Mouse (Mus musculus) spleen, adult 18-20 months (tissue): ENCODE data around the gene Pld4.

Experiments
- DNase-seq, 2 experiments: peaks; one replicate each; pipeline ENCODE4 v3.0.0; 2022; ENCODE audit warnings: mixed read lengths in 2 of 2

Gene Pld4

DNA sequence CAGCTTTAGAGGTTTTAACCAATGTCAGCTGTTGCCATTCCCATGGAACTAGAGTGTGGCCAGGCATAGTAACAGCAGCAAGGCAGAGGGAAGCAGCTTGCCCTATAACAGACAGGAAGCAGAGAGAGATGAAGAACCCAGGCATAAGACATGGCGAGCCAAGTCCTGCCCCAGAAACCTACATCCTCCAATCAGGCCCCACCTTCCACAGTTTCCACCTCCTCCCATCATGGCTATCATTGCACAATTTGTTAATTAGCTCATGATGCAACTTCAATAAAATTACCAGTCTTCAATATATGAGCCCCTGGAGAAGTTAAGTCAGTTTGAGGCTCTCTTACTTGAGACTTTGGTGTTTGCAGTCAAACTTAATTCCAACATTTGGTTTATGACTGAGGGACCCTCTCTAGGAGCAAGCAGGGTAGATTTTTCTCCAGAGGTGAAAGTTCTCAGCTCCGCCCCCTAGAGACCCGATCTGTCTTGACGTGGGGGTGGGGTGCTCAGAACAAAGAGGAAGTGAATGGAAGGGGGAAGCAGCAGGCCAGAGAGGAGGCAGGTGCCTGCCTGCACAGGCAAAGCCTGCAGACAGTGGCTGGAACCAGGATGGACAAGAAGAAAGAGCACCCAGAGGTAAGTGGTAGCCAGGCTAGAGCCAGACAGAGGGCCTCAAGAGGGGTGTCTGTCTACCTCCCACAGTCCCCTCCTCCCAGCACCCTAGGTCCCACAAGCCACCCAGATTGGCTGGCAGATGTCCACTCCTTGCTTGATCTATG, at the start of gene Pld4:
TSS of gene Pld4 (plus strand) at position 502 of the 773 bp plus-strand sequence.
- DNase-seq: peak; percentile 63 to 70

DNA sequence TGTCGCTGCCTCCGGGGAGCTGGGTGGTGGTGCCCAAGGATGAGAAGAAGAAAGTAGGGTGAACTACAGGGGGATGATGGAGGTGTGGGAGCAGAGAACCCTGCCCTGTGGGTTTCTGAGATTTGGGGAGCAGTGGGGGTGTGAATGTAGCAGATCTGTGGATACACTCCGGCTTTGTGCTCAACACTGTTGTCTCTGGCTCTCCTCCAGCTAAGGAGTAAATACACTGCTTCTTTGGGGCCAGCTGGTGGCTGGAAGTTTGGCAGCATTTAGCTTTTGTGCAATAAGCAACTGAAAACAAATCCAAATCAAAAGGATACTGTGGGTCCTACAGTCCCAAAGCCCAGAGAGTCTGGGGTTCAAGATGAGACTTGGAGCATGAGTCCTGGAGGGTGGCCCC, 46.5 kb upstream of the Pld4 start:
- DNase-seq: no peak

DNA sequence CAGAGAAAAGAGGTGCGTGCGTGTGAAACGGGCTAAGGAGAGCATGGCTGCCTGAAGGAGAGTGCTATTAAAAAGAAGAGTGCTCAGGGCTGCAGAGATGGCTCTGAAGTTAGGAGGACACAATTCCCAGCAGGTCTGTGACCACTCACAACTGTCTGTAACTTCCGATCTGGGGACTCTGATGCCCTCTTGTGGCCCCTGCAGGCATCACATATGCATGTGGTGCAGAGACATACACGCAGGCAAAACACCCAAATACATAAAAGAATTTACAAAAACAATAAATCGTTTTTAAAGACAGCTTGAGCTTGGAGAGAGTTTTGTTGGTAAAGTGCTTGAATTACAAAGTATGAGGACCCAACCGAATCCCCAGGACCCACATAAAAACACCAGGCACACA, 43.3 kb upstream of the Pld4 start:
- DNase-seq: peak in 1 of 2 experiments; percentile 62

DNA sequence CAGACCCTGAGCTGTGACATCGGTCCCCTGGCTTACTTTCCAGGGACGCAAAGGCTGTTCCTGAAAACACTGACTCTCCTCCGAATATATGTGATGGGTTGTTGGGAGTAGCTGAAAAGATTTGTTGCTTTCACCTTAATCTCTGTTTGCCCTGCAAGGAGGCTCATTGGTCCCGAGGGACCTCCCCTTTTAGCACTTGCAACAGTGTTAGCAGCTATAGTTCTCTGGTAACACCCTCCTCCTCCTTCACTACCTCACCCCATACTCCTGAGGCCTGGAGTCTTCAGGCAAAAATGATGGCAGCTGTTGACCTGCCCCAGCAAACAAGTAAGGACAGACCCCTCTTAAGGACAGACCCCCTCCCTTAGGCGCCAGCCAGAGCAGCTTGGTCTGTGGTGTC, 41.5 kb upstream of the Pld4 start:
- no peak for DNase-seq

DNA sequence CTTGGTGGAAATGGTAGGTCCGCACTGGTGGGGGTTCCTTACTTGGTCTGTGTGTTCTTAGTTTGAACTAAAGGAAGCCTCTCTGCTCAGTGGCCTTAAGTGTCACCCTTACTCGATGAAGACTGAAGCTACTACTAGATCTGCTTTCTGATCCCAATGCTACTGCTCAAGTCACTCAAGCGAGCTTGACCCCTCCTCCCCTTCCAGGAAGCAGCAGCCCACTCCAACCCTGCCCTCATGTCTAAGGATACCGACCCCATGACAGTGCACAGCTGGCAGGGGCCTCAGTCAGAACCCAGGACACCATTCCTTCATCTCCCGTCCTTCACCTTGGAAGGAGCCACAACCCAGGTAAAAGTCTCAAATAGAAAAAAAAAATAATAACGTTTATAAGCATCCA, 40.2 kb upstream of the Pld4 start, which contains the start of gene Cep170b:
TSS of gene Cep170b (plus strand) at position 240 of the 400 bp plus-strand sequence.
- DNase-seq: no peak

DNA sequence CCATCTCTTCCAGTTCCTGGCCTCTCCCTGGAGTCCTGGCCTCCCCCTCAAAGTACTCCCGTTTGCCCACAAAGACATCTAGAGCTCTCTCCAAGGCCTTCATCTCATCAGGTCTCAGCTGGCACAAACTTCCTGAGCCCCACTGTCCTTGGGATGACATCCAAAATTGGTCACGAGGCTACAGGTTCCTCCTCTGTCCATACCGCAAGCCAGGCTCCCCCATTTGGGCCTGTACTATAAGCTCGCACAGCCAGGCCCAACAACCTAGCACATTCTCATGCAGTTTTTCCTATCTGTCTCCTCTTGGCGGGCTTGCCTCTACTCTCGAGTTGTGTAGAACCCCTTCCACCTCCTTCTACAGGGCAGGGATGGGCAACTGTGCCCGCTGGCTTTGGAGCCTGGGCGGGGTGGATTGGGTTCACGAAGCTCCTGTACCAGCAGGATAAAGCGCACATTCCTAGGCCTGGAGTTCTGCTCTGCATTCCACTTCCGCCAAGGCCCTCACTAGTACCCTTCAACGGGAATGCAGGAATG, 39.5 kb upstream of the Pld4 start:
- no peak for DNase-seq

DNA sequence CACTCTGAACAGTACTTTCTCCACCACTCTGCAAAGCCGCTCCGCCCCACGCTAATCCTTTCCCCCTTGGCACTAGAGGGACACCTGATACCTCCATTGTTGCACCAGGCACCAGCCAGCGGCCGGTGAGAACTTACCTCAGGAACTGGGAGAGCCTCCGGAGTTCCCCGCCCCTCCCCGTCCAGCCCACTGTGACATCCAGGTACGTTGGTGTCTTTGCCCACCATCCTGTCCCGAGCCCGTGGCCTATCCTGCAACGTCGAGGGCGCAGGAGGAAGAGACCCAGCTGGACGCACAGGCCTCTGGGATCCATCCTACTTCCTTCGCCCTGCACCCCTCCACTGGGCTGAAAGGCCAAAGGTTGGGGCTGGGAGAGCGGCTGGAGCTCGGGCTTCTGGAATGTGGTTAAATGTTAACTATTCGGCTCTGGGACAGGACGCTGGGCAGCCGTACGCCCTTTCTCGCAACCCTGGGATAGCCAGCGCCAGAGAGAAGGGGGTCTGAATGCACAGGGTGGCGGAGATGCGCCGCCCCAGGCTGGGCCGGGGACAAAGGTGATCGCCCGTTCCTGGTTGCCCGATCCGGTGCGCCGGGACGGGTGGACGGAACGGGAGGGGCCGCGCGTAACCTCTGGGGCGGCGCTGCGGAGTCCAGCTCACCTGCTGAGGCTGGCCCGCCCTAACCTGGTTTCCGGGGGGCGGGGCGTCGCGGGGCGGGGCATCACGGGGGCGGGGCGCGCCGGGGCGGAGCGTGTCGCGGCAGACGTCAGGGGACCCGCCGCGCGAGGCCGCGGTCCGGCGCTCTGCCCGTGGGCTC, 38.8 kb upstream of the Pld4 start:
- peak; percentile 46 to 60 for DNase-seq

DNA sequence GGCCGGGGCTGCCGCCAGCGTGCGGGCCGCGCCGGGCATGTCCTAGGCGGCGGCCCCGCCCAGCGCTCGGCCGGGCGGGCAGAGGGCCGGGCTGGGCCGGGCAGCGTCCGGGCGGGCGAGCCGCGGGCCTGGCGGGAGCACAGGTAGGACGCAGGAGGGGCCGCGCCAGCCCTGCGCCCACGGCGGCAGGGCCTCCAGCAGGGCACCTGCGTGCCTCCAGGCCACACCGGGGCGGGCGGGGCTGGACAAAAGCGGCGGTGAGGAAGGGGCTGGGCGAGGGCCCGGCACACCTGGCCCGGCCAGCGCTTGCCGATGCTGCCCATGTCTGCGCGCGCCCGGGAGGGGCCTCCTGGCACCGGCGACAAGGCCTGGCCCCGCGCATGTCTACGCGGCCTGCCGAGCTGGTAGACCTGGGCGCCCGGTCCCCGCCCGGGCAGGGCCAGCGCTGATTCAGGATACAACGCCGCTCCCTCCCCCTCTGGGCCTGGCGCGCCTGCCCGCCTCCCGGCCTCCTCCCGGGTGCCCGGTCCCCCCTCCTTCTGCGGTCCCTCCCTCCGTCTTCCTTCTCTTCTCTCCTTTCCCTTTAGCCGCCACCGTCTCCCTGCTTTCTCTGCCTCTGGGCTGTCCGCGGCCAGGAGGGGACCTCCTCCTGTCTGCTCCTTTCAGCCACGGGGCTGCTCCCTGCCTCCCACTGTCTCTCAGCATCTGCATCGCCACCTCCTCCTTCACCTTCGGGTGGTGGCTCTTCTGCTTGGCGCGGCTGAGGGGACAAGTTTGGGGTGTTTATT, 38.0 kb upstream of the Pld4 start:
- peak in 1 of 2 experiments; percentile 35 for DNase-seq

DNA sequence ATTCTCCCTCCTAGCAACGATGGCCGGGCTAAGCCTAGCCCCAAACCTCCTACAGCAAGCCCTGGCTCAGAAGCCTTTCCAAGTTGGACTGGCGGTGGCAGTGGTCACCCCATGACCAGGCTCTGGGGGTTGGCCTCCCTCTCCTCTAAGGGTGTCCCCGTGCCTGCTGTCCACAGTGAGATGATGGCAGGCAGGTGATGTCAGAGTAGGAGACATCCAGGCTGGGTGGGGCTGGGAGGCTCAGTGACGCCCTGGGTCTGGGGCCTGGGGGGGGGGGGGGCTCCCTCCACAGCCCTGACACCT, 37.5 kb upstream of the Pld4 start:
- DNase-seq: no peak

DNA sequence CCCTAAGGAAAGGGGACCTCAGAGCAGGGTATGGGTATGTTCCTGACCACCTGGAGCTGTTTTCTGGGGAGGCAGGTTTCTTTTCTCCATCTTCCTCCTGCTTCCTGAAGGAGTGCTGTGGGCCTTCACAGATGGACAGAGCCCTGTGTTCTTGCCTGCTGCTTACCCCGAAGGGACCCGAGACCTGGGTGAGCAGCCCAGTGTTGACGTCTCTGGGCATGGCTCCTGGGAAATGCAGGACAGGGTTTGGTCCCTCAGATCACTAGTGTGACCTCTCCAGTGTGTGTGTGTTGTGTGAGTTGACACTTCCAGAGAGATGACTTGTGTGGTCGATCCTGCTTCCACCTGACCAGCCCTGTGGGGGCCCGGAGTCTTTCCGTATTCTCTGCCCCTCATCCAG, 37.0 kb upstream of the Pld4 start:
- no peak for DNase-seq

DNA sequence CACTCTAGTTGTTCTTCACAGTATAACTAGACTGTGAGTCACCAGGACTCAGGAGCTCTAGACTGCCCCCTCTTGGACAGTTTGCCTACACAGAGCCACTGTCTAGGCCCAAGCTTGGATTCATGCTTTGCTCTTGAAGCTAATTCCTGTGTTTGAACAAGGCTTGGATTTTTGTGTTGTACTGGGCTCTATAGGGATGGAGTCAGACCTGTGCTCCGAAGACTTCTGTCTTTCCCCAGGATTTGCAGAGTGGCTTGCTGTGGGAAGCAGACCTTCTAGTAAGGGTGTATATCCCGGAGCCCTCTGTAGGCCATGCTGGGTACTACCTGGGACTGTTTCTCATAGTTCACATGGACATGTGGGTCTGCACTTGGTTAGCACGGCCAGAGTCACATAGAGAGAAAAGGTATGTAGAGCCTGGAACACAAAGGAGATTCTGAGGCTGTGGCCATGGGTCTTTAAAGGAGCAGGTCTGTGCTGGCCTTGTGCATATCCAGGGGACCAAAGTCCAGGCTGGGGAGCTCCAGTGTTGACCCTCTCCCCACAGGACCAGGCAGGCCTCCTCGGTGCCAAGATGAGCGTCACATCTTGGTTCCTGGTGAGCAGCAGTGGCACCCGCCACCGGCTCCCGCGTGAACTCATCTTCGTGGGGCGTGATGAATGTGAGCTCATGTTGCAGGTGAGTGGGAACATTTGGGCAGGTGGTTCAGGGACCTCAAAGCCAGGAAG, 36.2 kb upstream of the Pld4 start:
- peak; percentile 45 to 78 for DNase-seq

DNA sequence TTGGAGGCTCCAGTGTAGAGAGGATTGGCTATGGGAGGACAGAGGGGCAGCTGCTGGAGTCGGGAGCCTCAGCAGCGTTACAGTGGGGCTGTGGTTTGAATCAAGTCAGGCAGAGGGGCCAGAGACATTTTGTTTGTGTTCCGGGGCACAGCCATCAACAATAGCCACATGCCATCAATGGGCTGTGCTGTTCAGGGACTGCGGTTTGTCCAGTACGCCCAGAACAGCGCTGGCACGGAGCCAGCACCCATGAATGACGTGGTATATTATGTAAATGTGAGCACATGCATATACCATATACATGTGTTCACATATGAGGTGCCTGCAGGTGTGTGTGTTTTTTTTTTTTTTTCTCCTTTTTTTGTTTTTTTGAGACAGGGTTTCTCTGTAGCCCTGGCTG, 32.7 kb upstream of the Pld4 start:
- DNase-seq: no peak

DNA sequence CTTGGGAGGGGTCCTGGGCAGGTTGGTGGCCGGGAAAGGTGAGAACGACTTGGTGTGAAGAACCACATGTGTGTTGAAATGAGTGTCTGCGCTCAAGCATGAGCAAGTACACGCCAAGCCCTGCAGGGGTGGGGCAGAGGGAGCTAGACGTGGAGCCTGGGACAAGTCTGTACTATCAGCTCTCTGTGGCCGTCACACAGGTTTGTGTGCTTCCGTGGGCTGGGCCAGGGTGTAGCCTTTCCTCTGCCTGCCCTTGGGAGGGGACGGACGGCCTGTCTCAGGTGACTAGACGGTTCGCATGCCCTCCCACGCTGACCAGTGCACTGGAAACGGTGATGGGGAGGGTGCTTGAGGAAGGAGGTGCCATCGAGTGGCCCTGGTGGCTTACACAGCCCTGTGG, 29.6 kb upstream of the Pld4 start:
- DNase-seq: no peak

DNA sequence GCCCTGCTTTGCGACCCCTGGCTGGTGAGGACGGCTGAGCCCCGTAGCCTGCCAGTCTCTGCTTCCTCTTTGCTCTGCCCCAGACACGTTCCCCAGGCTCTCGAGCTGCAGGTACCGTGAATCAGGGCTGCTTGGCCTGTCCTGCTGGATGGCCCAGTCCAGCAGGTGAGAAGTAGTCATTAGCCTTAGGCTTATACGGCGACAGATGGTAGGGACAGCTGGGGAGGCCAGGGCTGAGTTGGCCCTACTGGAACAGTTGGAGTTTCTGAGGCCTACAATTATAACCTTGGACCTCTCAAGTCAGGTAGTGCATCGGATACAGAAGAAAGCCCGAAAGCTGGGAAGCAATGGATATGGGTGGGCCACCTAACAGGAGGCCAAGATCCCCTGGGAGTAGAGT, 27.9 kb upstream of the Pld4 start:
- DNase-seq: no peak

DNA sequence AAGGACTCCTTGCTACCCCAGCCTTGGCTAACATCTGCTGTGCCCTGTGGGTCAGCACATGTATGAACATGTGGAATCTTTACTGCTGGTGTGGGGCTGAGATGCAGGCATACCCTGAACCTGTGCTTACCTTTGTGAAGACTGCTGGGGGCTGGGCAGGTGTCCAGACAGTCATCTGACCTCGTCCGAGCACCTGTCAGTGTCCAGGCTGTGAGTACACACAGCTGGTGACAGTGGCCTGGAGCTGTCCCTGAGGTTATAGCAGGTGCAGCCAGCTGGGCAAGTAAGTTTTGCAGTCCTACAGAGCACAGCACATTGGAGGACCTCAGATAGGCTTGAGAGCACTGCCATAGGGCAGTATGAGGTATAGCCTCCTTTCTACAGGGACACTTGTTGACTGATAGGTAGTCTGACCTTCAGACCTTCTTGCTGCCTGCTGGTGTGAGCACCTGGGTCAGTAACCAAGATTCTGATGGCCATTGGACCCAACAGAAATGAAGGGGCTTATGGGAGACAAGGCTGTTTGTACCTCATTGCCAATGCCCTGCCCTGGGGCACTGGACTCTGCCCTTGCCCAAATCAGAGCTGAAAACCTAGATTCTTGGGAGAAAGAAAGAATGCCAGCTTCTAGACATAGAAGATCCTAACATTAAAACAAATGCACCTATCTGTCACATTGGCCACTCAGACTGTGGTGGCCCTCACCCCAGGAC, 26.2 kb upstream of the Pld4 start:
- DNase-seq: no peak

DNA sequence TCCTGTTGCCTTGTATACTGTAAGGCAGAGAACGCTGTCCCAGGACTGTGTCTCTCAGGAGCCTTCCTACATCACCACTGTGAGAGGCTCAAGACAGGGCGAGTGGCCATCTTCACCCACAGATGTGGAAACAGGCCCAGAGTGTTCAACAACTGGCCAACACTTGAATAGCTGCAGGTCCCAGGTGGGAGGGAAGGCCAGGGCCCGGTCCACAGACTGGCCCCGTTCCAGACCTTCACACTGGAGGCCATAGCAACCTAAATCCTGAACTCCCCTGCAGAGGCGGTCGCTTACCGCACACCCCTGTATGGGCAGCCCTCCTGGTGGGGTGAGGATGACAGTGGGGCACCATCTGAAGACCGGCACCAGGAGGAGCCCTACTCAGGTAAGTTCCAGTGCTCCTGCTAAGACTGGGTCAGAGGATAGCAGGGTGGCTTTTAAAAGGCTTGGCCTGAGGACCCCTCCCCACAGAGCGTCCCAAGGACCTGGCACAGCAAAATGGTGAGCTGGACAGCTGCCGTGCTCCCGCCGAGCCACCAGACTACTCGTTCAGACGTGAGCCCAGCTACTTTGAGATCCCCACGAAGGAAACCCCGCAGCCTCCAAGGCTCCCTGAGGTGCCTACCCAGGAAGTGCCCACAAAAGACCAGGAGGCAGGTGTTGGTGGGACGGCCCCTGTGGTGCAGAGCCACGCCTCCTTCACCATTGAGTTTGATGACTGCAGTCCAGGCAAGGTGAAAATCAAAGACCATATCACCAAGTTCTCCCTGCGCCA, 25.4 kb upstream of the Pld4 start:
- DNase-seq: no peak

DNA sequence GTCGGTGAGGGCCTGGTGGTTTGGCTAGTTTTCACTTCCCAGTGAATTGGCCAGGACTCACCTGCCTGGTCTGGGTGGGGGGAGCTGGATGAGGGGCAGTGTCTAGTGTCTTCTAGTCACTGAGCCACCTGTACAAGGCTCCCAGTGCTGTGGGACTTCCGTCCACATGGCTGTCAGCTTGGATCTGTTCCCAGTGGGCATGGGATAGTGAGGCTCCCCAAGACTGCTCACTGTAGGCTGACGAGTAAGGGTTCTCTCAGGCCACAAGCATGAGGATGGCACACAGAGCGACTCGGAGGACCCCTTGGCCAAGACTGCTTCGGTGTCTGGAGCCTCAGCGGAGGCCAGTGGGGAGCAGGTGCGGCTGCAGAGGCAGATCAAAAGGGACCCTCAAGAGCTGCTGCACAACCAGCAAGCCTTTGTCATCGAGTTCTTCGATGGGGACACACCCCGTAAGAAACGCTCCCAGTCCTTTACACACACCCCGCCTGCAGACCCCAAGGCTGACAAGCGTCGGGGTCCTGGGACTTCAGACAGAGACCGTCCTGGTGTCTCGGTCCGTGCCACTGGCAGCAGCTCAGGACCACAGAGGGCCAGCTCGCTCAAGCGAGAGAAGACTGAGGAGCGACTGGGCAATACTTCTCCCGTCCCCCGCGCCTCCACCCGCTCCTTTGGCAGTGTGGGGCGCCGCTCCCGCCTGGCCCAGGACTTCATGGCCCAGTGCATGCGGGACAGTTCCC, 24.4 kb upstream of the Pld4 start:
- DNase-seq: no peak

DNA sequence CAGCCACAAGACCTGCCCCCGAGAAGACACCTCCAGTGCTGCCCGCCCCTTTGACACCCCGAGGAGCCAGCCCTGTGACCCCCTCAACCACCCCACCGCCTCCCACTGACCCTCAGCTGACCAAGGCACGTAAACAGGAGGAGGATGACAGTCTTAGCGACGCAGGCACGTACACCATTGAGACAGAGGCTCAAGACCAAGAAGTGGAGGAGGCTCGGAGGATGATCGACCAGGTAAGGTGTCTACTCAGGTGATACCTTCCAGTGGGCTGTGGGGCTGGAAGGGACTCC, 23.9 kb upstream of the Pld4 start:
- no peak for DNase-seq

DNA sequence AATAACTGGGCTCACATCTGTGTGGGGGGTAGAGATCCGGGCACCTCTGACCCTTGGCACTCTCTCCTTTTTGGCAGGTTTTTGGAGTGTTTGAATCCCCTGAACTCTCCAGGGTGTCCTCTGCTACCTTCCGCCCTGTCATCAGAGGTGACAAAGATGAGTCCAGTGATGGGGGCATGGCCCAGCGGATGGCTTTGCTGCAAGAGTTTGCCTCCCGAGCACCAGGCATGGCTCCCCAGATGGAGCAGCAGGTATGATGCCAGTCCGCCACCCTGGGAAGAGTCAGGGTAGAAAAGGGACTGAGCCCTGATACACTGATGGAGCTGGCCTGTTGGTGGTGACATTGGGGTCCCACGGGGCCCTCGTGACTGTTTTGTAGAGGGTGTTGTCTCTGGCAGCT, 23.4 kb upstream of the Pld4 start:
- no peak for DNase-seq

DNA sequence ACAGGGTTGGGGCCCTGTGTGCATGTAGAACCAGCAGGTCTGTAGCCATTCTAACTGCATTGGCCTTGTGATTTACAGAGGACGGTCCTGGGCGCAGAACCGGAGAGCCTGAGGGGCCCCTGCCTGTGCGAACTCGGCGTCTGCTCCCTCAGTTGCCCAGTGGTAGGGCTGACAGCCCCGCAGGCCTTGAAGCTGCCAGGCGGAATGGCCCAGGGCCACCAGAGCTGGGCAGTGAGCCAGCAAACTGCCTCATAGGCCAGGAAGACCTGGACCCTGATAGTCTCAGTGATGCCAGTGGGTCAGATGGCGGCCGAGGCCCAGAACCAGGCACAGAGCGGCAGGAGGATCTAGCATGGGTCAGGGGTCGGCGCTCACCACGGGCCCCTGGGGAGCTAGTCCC, 22.7 kb upstream of the Pld4 start:
- no peak for DNase-seq
